Mouse (Mus musculus): ENCODE measurements around the gene Atp23.
"Not testable (repeated sequence)": the region's sequence is repeated elsewhere in the genome, so short reads cannot be mapped to it uniquely, and the experiment has no call there.

Gene Atp23

GRCm38 (mm10) chr10:126906811-126907210, 5.7 kb upstream of the Atp23 start:
- no peak for DNase-seq

- peak; percentile 94 to 96 for DNase-seq
Observed at GRCm38 (mm10) chr10:126905650-126906075, 4.5 kb upstream of the Atp23 start.

- peak in 1 of 2 experiments; percentile 17 for DNase-seq
Observed at GRCm38 (mm10) chr10:126905086-126905485, 3.9 kb upstream of the Atp23 start.

- no peak for DNase-seq
Observed at GRCm38 (mm10) chr10:126904221-126904620, 3.1 kb upstream of the Atp23 start.

GRCm38 (mm10) chr10:126901488-126901843, 311 bp upstream of the Atp23 start:
- no peak for DNase-seq

GRCm38 (mm10) chr10:126895891-126896290, 5.3 kb downstream of the Atp23 start:
- DNase-seq = no peak

- DNase-seq = no peak
Observed at GRCm38 (mm10) chr10:126894061-126894460, 7.1 kb downstream of the Atp23 start.

- no peak for DNase-seq
Observed at GRCm38 (mm10) chr10:126893145-126893544, 8.0 kb downstream of the Atp23 start.

GRCm38 (mm10) chr10:126873755-126874154, 27.4 kb downstream of the Atp23 start:
- no peak for DNase-seq

- peak; percentile 6 to 25 for DNase-seq
Observed at GRCm38 (mm10) chr10:126872256-126872655, 28.9 kb downstream of the Atp23 start.

- DNase-seq = peak; percentile 57 to 58
Observed at GRCm38 (mm10) chr10:126869372-126870318, 31.5 kb downstream of the Atp23 start.

GRCm38 (mm10) chr10:126865284-126865683, 35.9 kb downstream of the Atp23 start:
- DNase-seq = no peak

GRCm38 (mm10) chr10:126862193-126862592, 39.0 kb downstream of the Atp23 start:
- no peak for DNase-seq

- no peak for DNase-seq
Observed at GRCm38 (mm10) chr10:126853286-126853685, 47.9 kb downstream of the Atp23 start.

- DNase-seq = no peak
Observed at GRCm38 (mm10) chr10:126845309-126845911, 55.7 kb downstream of the Atp23 start.

GRCm38 (mm10) chr10:126844689-126845088, 56.5 kb downstream of the Atp23 start:
- DNase-seq = peak; percentile 6 to 9

- DNase-seq = no peak
Observed at GRCm38 (mm10) chr10:126840266-126840665, 60.9 kb downstream of the Atp23 start.

- no peak for DNase-seq
Observed at GRCm38 (mm10) chr10:126833006-126833405, 68.1 kb downstream of the Atp23 start.

GRCm38 (mm10) chr10:126831329-126831728, 69.8 kb downstream of the Atp23 start:
- DNase-seq = no peak

- DNase-seq = no peak
Observed at GRCm38 (mm10) chr10:126828618-126829017, 72.5 kb downstream of the Atp23 start.

GRCm38 (mm10) chr10:126827941-126828593, 73.1 kb downstream of the Atp23 start:
- no peak for DNase-seq

- no peak for DNase-seq
Observed at GRCm38 (mm10) chr10:126826982-126827381, 74.2 kb downstream of the Atp23 start.

- DNase-seq = not testable (repeated sequence)
Observed at GRCm38 (mm10) chr10:126826216-126826615, 74.9 kb downstream of the Atp23 start.

Data from lung, adult 18-20 months (tissue).